ENCODE assay signal across 8 mouse cellular contexts in genomic region chr10:127622057-127622392, GRCm38 (mm10). TPM values are rescaled to one million over a fixed set of nuclear protein-coding genes. Genes with fewer than 3 reads are reported as not detected.
DNase-seq lines count a peak whose midpoint lies in the region; ATAC-seq lines count a peak whose summit lies in the region.

No protein-coding gene starts in this region.

- no peaks in the 10 kb centered on the region for H3K27me3 ChIP-seq in intestine, embryonic 15.5 days (replicated peaks)
- H3K27me3 ChIP-seq in liver, embryonic 16.5 days (ENCODE audit: control insufficient read depth, insufficient read depth, low read depth, low read length): peaks cover 36% of the 10 kb centered on the region
- H3K27me3 ChIP-seq in neural tube, embryonic 13.5 days: no peaks in the 10 kb centered on the region

- peak; percentile 54 to 65 for DNase-seq in layer of hippocampus, postnatal 10 days (ENCODE audit: low spot score in 2 of 2)
- no peak for DNase-seq in layer of hippocampus, adult 18-20 months (ENCODE audit: low spot score in 2 of 2)
- DNase-seq in cerebellum, postnatal 10 days: peak; percentile 78 to 81
- DNase-seq in gastrocnemius, postnatal 36 days: peak; percentile 70 to 77
- DNase-seq in frontal cortex, postnatal 10 days (ENCODE audit: low spot score in 2 of 2): no peak

- H3K9ac ChIP-seq in intestine, embryonic 15.5 days: peak overlapping the region; percentile 75
- peak overlapping the region; percentile 37; the same call in 1 of the 2 replicates for H3K9ac ChIP-seq in liver, embryonic 16.5 days (ENCODE audit: low read depth, low read length)
- H3K9ac ChIP-seq in neural tube, embryonic 13.5 days: peak overlapping the region; percentile 73

- peak overlapping the region; percentile 98 for H3K27ac ChIP-seq in intestine, embryonic 15.5 days
- H3K27ac ChIP-seq in liver, embryonic 16.5 days (ENCODE audit: low read length): peak overlapping the region; percentile 90
- peak overlapping the region; percentile 87 for H3K27ac ChIP-seq in neural tube, embryonic 13.5 days (replicated peaks)

- no peaks in the 10 kb centered on the region for H3K36me3 ChIP-seq in intestine, embryonic 15.5 days
- no peaks in the 10 kb centered on the region for H3K36me3 ChIP-seq in liver, embryonic 16.5 days (ENCODE audit: control insufficient read depth, insufficient read depth)
- H3K36me3 ChIP-seq in neural tube, embryonic 13.5 days: peaks cover 2% of the 10 kb centered on the region; the same call in 1 of the 2 replicates

- intact Hi-C loops in gastrocnemius, postnatal 36 days (cut with DNase I): no loop called here

- WGBS in intestine, embryonic 15.5 days: 2% methylated on average over 13 of the region's 13 CpGs
- WGBS in liver, embryonic 16.5 days (ENCODE audit: insufficient replicate concordance): 2% methylated on average over 13 of the region's 13 CpGs
- under 1% methylated on average over 13 of the region's 13 CpGs for whole genome bisulfite sequencing in neural tube, embryonic 13.5 days

- ATAC-seq in intestine, embryonic 15.5 days: peak; percentile 52
- peak; percentile 57 for ATAC-seq in liver, embryonic 16.5 days (ENCODE audit: low read depth)
- peak; percentile 17; the same call in 1 of the 2 replicates for ATAC-seq in neural tube, embryonic 13.5 days (ENCODE audit: low read depth)

- peak overlapping the region; percentile 95 for H3K4me2 ChIP-seq in intestine, embryonic 15.5 days (replicated peaks)
- peak overlapping the region; percentile 74 for H3K4me2 ChIP-seq in liver, embryonic 16.5 days (ENCODE audit: low read depth, low read length)
- H3K4me2 ChIP-seq in neural tube, embryonic 13.5 days: peak overlapping the region; percentile 86

- peaks cover 4% of the 10 kb centered on the region; the same call in 1 of the 2 replicates for H3K9me3 ChIP-seq in intestine, embryonic 15.5 days
- H3K9me3 ChIP-seq in liver, embryonic 16.5 days (replicated peaks; ENCODE audit: control insufficient read depth, low read length): peaks cover 5% of the 10 kb centered on the region
- no peaks in the 10 kb centered on the region for H3K9me3 ChIP-seq in neural tube, embryonic 13.5 days

- peak overlapping the region; percentile 74 for H3K4me3 ChIP-seq in intestine, embryonic 15.5 days (replicated peaks)
- peak overlapping the region; percentile 63 for H3K4me3 ChIP-seq in liver, embryonic 16.5 days (ENCODE audit: low read depth, low read length)
- H3K4me3 ChIP-seq in neural tube, embryonic 13.5 days: peak overlapping the region; percentile 91

- peaks cover 36% of the 10 kb centered on the region for H3K4me1 ChIP-seq in intestine, embryonic 15.5 days (replicated peaks)
- peaks cover 4% of the 10 kb centered on the region; the same call in 1 of the 2 replicates for H3K4me1 ChIP-seq in liver, embryonic 16.5 days (ENCODE audit: control insufficient read depth, low read depth, low read length)
- peaks cover 40% of the 10 kb centered on the region for H3K4me1 ChIP-seq in neural tube, embryonic 13.5 days (replicated peaks)

RNA-seq across cellular contexts. Expression of gene Lrp1, which starts 1.1 kb away (rescaled TPM):
- 100 to 1,000 TPM; 263 to 291 TPM for total RNA-seq in layer of hippocampus, postnatal 10 days (2021)
- 100 to 1,000 TPM; 284 to 294 TPM for total RNA-seq in layer of hippocampus, adult 18-20 months (2021)
- 10 to 100 TPM; 48.6 to 49.1 TPM for total RNA-seq in gastrocnemius, postnatal 36 days (2021)
- 67.2 and 77.1 TPM in 2 replicates for polyA plus RNA-seq in intestine, embryonic 15.5 days (2015; fragmentation: Nextera tagmentation; extraction: Ambion mirVana)
- polyA plus RNA-seq in liver, embryonic 16.5 days (2015; fragmentation: Nextera tagmentation; extraction: Ambion mirVana): 31.9 and 36.3 TPM in 2 replicates
- 80.9 and 110 TPM in 2 replicates for polyA plus RNA-seq in neural tube, embryonic 13.5 days (2015; fragmentation: Nextera tagmentation; extraction: Ambion mirVana)

RNA-seq across cellular contexts. Expression of gene Stat6, which starts 20.8 kb away (rescaled TPM):
- 1 to 10 TPM; 6.9 to 7.1 TPM for total RNA-seq in layer of hippocampus, postnatal 10 days (2021)
- total RNA-seq in layer of hippocampus, adult 18-20 months (2021): 1 to 10 TPM; 5.7 to 7.3 TPM
- 10 to 100 TPM; 15.4 to 15.5 TPM for total RNA-seq in gastrocnemius, postnatal 36 days (2021)
- polyA plus RNA-seq in intestine, embryonic 15.5 days (2015; fragmentation: Nextera tagmentation; extraction: Ambion mirVana): 37.7 and 39.9 TPM in 2 replicates
- 14.8 and 17.7 TPM in 2 replicates for polyA plus RNA-seq in liver, embryonic 16.5 days (2015; fragmentation: Nextera tagmentation; extraction: Ambion mirVana)
- 5.9 and 6.0 TPM in 2 replicates for polyA plus RNA-seq in neural tube, embryonic 13.5 days (2015; fragmentation: Nextera tagmentation; extraction: Ambion mirVana)

RNA-seq across cellular contexts. Expression of gene Nemp1, which starts 44.7 kb away (rescaled TPM):
- 1 to 10 TPM; 4.0 to 5.5 TPM for total RNA-seq in layer of hippocampus, postnatal 10 days (2021)
- total RNA-seq in layer of hippocampus, adult 18-20 months (2021): 1 to 10 TPM; 6.6 to 6.7 TPM
- 1 to 10 TPM; 1.9 to 2.1 TPM for total RNA-seq in gastrocnemius, postnatal 36 days (2021)
- polyA plus RNA-seq in intestine, embryonic 15.5 days (2015; fragmentation: Nextera tagmentation; extraction: Ambion mirVana): 5.7 and 6.9 TPM in 2 replicates
- 6.7 and 7.1 TPM in 2 replicates for polyA plus RNA-seq in liver, embryonic 16.5 days (2015; fragmentation: Nextera tagmentation; extraction: Ambion mirVana)
- polyA plus RNA-seq in neural tube, embryonic 13.5 days (2015; fragmentation: Nextera tagmentation; extraction: Ambion mirVana): 3.3 and 3.6 TPM in 2 replicates

RNA-seq across cellular contexts. Expression of gene Nab2, which starts 46.3 kb away (rescaled TPM):
- total RNA-seq in layer of hippocampus, postnatal 10 days (2021): 10 to 100 TPM; 32.3 to 36.2 TPM
- total RNA-seq in layer of hippocampus, adult 18-20 months (2021): 10 to 100 TPM; 54.8 to 55.6 TPM
- 1 to 10 TPM; 2.3 to 4.4 TPM for total RNA-seq in gastrocnemius, postnatal 36 days (2021)
- 8.3 and 8.7 TPM in 2 replicates for polyA plus RNA-seq in intestine, embryonic 15.5 days (2015; fragmentation: Nextera tagmentation; extraction: Ambion mirVana)
- polyA plus RNA-seq in liver, embryonic 16.5 days (2015; fragmentation: Nextera tagmentation; extraction: Ambion mirVana): 3.0 and 3.9 TPM in 2 replicates
- 4.0 and 4.5 TPM in 2 replicates for polyA plus RNA-seq in neural tube, embryonic 13.5 days (2015; fragmentation: Nextera tagmentation; extraction: Ambion mirVana)

Comparison
In these comparisons a context has a peak if more than half of its experiments do, and no peak if none do; other contexts are left out.
1. DNase-seq: peak in layer of hippocampus, postnatal 10 days (2 of 2), cerebellum, postnatal 10 days (2 of 2) and gastrocnemius, postnatal 36 days (2 of 2); none in layer of hippocampus, adult 18-20 months (0 of 2) and frontal cortex, postnatal 10 days (0 of 2).
2. RNA of gene Lrp1, which starts 1.1 kb away (total RNA-seq): 284 to 294 TPM in layer of hippocampus, adult 18-20 months and 263 to 291 TPM in layer of hippocampus, postnatal 10 days; 48.6 to 49.1 TPM in gastrocnemius, postnatal 36 days; every median in the first group is over 4 times any median in the second.
3. Peak in every context shown above with its lines, with median percentiles within 50 percentile points of each other: ATAC-seq, H3K27ac ChIP-seq, H3K4me2 ChIP-seq, H3K4me3 ChIP-seq and H3K9ac ChIP-seq.